Mouse (Mus musculus): Measurements from ENCODE around the gene Mbd3.

DNA sequence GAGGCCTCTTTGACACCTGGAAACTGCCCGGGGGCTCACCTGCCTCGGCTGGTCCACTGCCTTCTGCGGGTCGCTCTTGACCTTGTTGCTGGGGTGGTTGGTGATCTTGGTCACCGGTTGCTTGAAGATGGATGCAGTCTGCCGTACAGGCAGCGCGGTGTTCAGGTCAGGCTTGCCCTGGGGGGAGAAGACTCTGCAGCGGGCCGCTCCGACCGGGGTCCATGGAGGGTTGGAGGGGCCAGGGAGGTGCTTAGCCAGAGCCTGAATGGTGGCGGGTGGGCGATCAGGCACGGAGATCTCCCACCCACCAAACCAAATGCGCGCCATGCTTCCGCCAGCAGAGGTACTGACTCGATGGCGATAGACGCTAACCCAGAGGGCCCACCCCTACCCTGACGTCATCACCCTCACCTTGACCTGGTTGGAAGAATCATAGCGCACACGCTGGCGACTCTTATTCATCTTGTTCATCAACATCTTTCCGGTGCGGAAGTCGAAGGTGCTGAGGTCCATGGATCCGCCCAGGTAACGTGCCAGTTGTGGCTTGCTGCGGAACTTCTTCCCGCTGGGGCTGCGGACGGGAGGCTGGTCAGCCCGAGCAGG, 4.2 kb downstream of the Mbd3 start:
- TF ChIP-seq CTCF (IDR thresholded peaks at IDR 0.05; ENCODE audit: insufficient read depth, low read length) (no peak), POLR2A (IDR thresholded peaks at IDR 0.05; ENCODE audit: borderline replicate concordance, extremely low read depth, low read depth, low read length) (no peak)

All from lung, adult 2 months (tissue).